Mouse (Mus musculus) embryonic facial prominence, embryonic 12.5 days (tissue): ENCODE results near the gene Stk33. TPM values are rescaled to one million over a fixed set of nuclear protein-coding genes. Genes with fewer than 3 reads are reported as not detected.

Source experiments
- ATAC-seq: fragments of 200-750 bp; cut with Nextera tagmentation; 2 replicates; pipeline ENCODE4 v1.8.0; 2017; ENCODE audit not compliant: insufficient number of reproducible peaks, insufficient read depth, low FRiP score, low TSS enrichment
- H3K27ac ChIP-seq: fragments of 300-500 bp; sonication (generic); 2 replicates; pipeline ENCODE4 v1.5.1; 2016; ENCODE audit warnings: mild to moderate bottlenecking
- H3K27me3 ChIP-seq: fragments of 300-500 bp; sonication (generic); 2 replicates; pipeline ENCODE4 v1.6.1; 2016; ENCODE audit warnings: mild to moderate bottlenecking, moderate library complexity
- H3K36me3 ChIP-seq: fragments of 300-500 bp; sonication (generic); 2 replicates; pipeline ENCODE4 v1.6.1; 2016; ENCODE audit warnings: mild to moderate bottlenecking
- H3K4me1 ChIP-seq: fragments of 300-500 bp; sonication (generic); 2 replicates; pipeline ENCODE4 v1.6.1; 2016
- H3K4me2 ChIP-seq: fragments of 300-500 bp; sonication (generic); replicated peaks from 2 replicates; pipeline ENCODE4 v1.6.1; 2016; ENCODE audit warnings: mild to moderate bottlenecking, moderate library complexity
- H3K4me3 ChIP-seq: fragments of 300-500 bp; sonication (generic); 2 replicates; pipeline ENCODE4 v1.5.1; 2016; ENCODE audit warnings: mild to moderate bottlenecking
- H3K9ac ChIP-seq: fragments of 300-500 bp; sonication (generic); 2 replicates; pipeline ENCODE4 v1.6.1; 2016; ENCODE audit warnings: mild to moderate bottlenecking, moderate library complexity
- H3K9me3 ChIP-seq: fragments of 300-500 bp; sonication (generic); 2 replicates; pipeline ENCODE4 v1.6.1; 2016; ENCODE audit warnings: mild to moderate bottlenecking, moderate library complexity
- WGBS: fragments of 180-500 bp; shearing (Covaris S2); methylation state at CpG from one replicate; pipeline ENCODE4 v1.1.7; 2016; 5-methylcytosine and 5-hydroxymethylcytosine counted together
- polyA plus RNA-seq: library from polyadenylated mRNA; unstranded; fragments of >200 nt; fragmentation: Nextera tagmentation; extraction: Ambion mirVana; gene quantifications from 2 replicates; pipeline ENCODE4 v1.2.1, GENCODE M21; 2016

The Stk33 gene
- polyA plus RNA-seq, 1 experiment from 2014 or later: 3.4 TPM

- no peaks in the 10 kb centered on the region for H3K27me3 ChIP-seq
- no peaks in the 10 kb centered on the region for H3K36me3 ChIP-seq
- no peak overlapping the region for H3K4me3 ChIP-seq
- no peak overlapping the region for H3K9ac ChIP-seq
- peaks cover 8% of the 10 kb centered on the region; the same call in 1 of the 2 replicates for H3K4me1 ChIP-seq
- H3K4me2 ChIP-seq: no peak overlapping the region
- 34% methylated on average over 2 of the region's 2 CpGs for WGBS
- no peaks in the 10 kb centered on the region for H3K9me3 ChIP-seq
- H3K27ac ChIP-seq: no peak overlapping the region
- ATAC-seq: no peak
Measured at GRCm38 (mm10) chr7:109234882-109235640, 203.8 kb downstream of the Stk33 start.

DNA sequence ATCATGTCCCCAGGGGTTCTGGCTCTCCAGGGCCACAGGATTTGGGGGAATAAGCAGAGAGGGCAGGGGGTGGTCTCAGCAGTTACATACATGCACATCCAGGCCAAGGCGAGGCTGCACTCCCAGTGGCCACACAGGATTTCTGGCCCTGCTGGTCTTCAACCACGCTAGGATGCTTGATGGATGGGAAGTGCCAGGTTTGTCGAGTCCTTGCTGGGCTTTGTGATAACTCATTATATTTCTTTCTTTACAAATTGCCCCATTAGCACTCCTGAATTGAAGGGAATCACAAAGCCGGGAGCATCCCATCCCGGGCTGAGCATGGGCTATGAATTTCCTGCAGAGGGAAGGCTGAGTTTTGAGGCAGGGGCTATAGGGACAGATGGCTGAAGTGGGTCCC, 204.4 kb downstream of the Stk33 start:
- H3K27ac ChIP-seq: no peak overlapping the region
- H3K36me3 ChIP-seq: no peaks in the 10 kb centered on the region
- H3K9me3 ChIP-seq: no peaks in the 10 kb centered on the region
- H3K27me3 ChIP-seq: no peaks in the 10 kb centered on the region
- 33% methylated on average over 5 of the region's 5 CpGs for WGBS
- peaks cover 8% of the 10 kb centered on the region; the same call in 1 of the 2 replicates for H3K4me1 ChIP-seq
- no peak for ATAC-seq
- H3K4me2 ChIP-seq: no peak overlapping the region
- no peak overlapping the region for H3K4me3 ChIP-seq
- H3K9ac ChIP-seq: no peak overlapping the region

GRCm38 (mm10) chr7:109231881-109232321, 207.0 kb downstream of the Stk33 start:
- no peak overlapping the region for H3K4me3 ChIP-seq
- H3K9ac ChIP-seq: no peak overlapping the region
- H3K36me3 ChIP-seq: no peaks in the 10 kb centered on the region
- H3K9me3 ChIP-seq: no peaks in the 10 kb centered on the region
- H3K27me3 ChIP-seq: no peaks in the 10 kb centered on the region
- ATAC-seq: no peak
- no peak overlapping the region for H3K4me2 ChIP-seq
- peaks cover 8% of the 10 kb centered on the region; the same call in 1 of the 2 replicates for H3K4me1 ChIP-seq
- H3K27ac ChIP-seq: no peak overlapping the region
- WGBS: 37% methylated on average over 11 of the region's 11 CpGs

DNA sequence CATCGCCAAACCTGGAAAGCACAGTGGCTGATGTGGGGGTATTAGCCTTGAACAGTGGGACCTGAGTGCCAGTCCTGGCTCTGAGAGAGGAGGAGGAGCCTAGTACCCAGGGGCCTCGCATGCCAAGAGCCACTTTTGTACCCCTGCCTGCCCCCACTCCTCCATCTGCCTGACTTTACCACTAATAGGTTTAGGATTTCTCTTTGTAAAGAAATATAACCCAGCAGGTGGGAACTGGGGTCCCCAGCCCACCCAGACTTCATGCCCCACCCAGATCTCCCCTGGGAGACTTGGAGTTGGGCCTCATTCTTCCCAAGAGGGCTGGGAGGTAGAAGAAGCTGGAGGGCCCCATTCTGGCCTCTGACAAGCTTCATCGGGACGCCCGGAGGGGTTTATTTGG, 207.6 kb downstream of the Stk33 start:
- H3K4me1 ChIP-seq: peaks cover 8% of the 10 kb centered on the region; the same call in 1 of the 2 replicates
- H3K27me3 ChIP-seq: no peaks in the 10 kb centered on the region

DNA sequence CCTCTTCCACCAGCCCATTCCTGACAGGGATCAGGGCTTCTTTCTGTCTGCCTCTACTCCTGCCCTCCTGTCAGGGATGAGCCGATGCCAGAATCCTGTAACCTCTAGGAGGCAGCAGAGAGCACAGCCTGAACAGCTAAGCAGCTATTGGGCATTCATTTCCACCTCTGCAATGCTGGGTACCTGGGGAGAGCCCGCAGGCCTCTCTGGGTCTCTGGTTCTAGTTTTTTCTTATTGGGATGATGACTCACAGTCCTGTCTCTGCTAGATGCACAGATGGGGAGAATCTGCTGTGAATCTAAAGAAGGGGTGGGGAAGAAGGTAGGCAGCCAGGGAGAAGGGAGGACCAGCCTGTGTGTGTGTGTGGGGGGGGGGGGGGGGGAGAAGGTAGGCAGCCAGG, 208.1 kb downstream of the Stk33 start:
- WGBS: 11% methylated on average over 2 of the region's 2 CpGs
- Histone ChIP-seq H3K27ac (no peak overlapping the region), H3K4me3 (no peak overlapping the region), H3K4me1 (peaks cover 8% of the 10 kb centered on the region; the same call in 1 of the 2 replicates), H3K9ac (no peak overlapping the region), H3K36me3 (no peaks in the 10 kb centered on the region), H3K9me3 (no peaks in the 10 kb centered on the region), H3K27me3 (no peaks in the 10 kb centered on the region), H3K4me2 (no peak overlapping the region)
- no peak for ATAC-seq

More for the DNA sequence above, 207.6 kb downstream of the Stk33 start:
- WGBS: 69% methylated on average over 4 of the region's 5 CpGs
- Histone ChIP-seq H3K4me3 (no peak overlapping the region), H3K9ac (no peak overlapping the region), H3K4me2 (no peak overlapping the region), H3K9me3 (no peaks in the 10 kb centered on the region), H3K36me3 (no peaks in the 10 kb centered on the region), H3K27ac (no peak overlapping the region)
- ATAC-seq: no peak

Other genes starting within 250 kb of the Stk33 start
- 0.57 and 0.75 TPM in 2 replicates for gene Trim66, start 69.1 kb upstream of the Stk33 start, polyA plus RNA-seq
- gene Rpl27a, start 80.1 kb upstream of the Stk33 start, polyA plus RNA-seq: 127 and 129 TPM in 2 replicates